Mouse (Mus musculus) bone marrow macrophage, adult 2 months (primary cell): ENCODE results near the gene Cldn4.

ENCODE experiments used
- CTCF ChIP-seq: IDR thresholded peaks from 2 replicates; pipeline ENCODE4 v1.5.1; 2012; ENCODE audit warnings: low read depth, mild to moderate bottlenecking, low read length, moderate library complexity
- POLR2A ChIP-seq: IDR thresholded peaks from 2 replicates; pipeline ENCODE4 v1.6.1; 2012; ENCODE audit warnings: mild to moderate bottlenecking, low read depth, low read length, borderline replicate concordance

DNA sequence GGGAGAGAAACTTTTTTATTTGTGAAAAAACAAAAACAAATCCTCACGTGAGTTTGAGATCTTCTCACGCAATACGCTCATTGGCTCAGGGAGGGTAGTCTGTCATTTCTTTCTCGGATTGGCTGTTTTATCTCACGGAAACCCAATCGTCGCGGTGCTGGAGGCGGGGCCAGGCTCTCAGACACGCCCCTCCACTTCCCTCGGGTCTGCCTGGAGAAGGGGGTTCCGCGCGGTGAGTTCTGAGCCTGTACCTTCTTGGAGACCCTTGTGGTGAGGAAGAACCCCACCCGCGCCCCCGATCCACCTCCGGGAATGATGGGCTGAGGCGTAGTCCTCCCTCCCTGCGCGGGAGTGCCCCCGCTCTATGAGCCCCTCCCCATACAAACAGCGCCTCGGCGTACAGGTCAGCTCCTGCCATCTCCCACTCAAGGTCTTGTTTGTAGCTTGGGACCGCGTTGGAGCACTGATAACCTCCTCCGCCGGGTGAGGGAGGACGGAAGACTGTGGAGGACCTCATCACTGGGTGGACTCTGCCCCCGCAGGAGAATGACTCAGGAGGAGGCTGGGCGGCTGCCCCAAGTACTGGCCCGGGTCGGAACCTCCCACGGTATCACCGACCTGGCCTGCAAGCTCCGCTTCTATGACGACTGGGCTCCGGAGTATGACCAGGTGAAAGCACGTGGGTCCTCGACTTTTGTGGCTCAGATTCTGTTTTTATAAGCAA is 14.4 kb downstream of the Cldn4 start, which contains the start of gene Mettl27:
- TF ChIP-seq POLR2A (no peak), CTCF (no peak)
